Mouse (Mus musculus) thymus, adult 2 months (tissue): ENCODE results near the gene Daam2. TPM values are rescaled to one million over a fixed set of nuclear protein-coding genes. Genes with fewer than 3 reads are reported as not detected.

Source experiments
- DNase-seq: peaks from one replicate; pipeline ENCODE4 v3.0.0; 2021
- H3K27ac ChIP-seq: fragments of 200-500 bp; 2 replicates; pipeline ENCODE4 v1.5.1; 2012; ENCODE audit warnings: low read length, control low read depth; ENCODE audit not compliant: control insufficient read depth, insufficient read depth
- H3K27me3 ChIP-seq: fragments of 200-500 bp; 2 replicates; pipeline ENCODE4 v1.6.1; 2012; ENCODE audit warnings: mild to moderate bottlenecking, low read length, moderate library complexity, mixed read lengths; ENCODE audit not compliant: control insufficient read depth, insufficient read depth
- H3K36me3 ChIP-seq: fragments of 200-500 bp; 2 replicates; pipeline ENCODE4 v1.6.1; 2012; ENCODE audit warnings: mild to moderate bottlenecking, low read length, moderate library complexity; ENCODE audit not compliant: control insufficient read depth, insufficient read depth
- H3K4me1 ChIP-seq: fragments of 200-500 bp; replicated peaks from 2 replicates; pipeline ENCODE4 v1.6.1; 2012; ENCODE audit warnings: low read length; ENCODE audit not compliant: control insufficient read depth, insufficient read depth
- H3K4me3 ChIP-seq: fragments of 200-500 bp; 2 replicates; pipeline ENCODE4 v1.5.1; 2012; ENCODE audit warnings: mild to moderate bottlenecking, low read length, control low read depth, moderate library complexity; ENCODE audit not compliant: control insufficient read depth, insufficient read depth
- CTCF ChIP-seq: fragments of 200-500 bp; IDR thresholded peaks from 2 replicates; pipeline ENCODE4 v1.5.1; 2012; ENCODE audit warnings: mild to moderate bottlenecking, control low read depth, low read length, moderate library complexity, borderline replicate concordance; ENCODE audit not compliant: control insufficient read depth, poor library complexity, insufficient read depth; ENCODE audit errors: extremely low read depth
- POLR2A ChIP-seq: fragments of 200-500 bp; IDR thresholded peaks from 2 replicates; pipeline ENCODE4 v1.6.1; 2012; ENCODE audit warnings: mild to moderate bottlenecking, low read length, control low read depth, moderate library complexity; ENCODE audit not compliant: control insufficient read depth, poor library complexity, insufficient read depth; ENCODE audit errors: extremely low read depth
- WGBS: fragments of 180-500 bp; shearing (Covaris S2); methylation state at CpG from one replicate; pipeline ENCODE4 v1.1.7; 2018; 5-methylcytosine and 5-hydroxymethylcytosine counted together
- polyA plus RNA-seq: library from polyadenylated mRNA; depleted of rRNA; stranded (reverse); fragments of >200 nt; gene quantifications from 2 replicates; pipeline ENCODE4 v1.2.3, GENCODE M21; 2012

The Daam2 gene
- polyA plus RNA-seq, 1 experiment = 0.62 TPM

- Histone ChIP-seq H3K27ac (no peak overlapping the region), H3K4me1 (no peaks in the 10 kb centered on the region), H3K36me3 (no peaks in the 10 kb centered on the region), H3K4me3 (no peak overlapping the region), H3K27me3 (no peaks in the 10 kb centered on the region)
- 44% methylated on average over 6 of the region's 6 CpGs for WGBS
- DNase-seq = no peak
- TF ChIP-seq CTCF (no peak), POLR2A (no peak)
Observed at GRCm38 (mm10) chr17:49503246-49503900, 60.8 kb downstream of the Daam2 start.

GRCm38 (mm10) chr17:49500234-49500633 lies 63.9 kb downstream of the Daam2 start:
- WGBS = 79% methylated on average over 2 of the region's 2 CpGs
- TF ChIP-seq CTCF (no peak), POLR2A (no peak)
- Histone ChIP-seq H3K4me3 (no peak overlapping the region), H3K27me3 (no peaks in the 10 kb centered on the region), H3K36me3 (no peaks in the 10 kb centered on the region), H3K4me1 (no peaks in the 10 kb centered on the region), H3K27ac (no peak overlapping the region)
- DNase-seq = no peak

- no peak for DNase-seq
- H3K4me1 ChIP-seq = no peaks in the 10 kb centered on the region
- WGBS = 93% methylated on average over 2 of the region's 2 CpGs
- no peak overlapping the region for H3K4me3 ChIP-seq
- H3K27me3 ChIP-seq = no peaks in the 10 kb centered on the region
- H3K27ac ChIP-seq = no peak overlapping the region
- TF ChIP-seq CTCF = no peak
- TF ChIP-seq POLR2A = no peak
- no peaks in the 10 kb centered on the region for H3K36me3 ChIP-seq
Observed at GRCm38 (mm10) chr17:49499635-49500034, 64.5 kb downstream of the Daam2 start.

- no peak for DNase-seq
- 89% methylated on average over 3 of the region's 3 CpGs for WGBS
- TF ChIP-seq CTCF = no peak
- TF ChIP-seq POLR2A = no peak
Observed at GRCm38 (mm10) chr17:49498169-49498568, 66.0 kb downstream of the Daam2 start.

GRCm38 (mm10) chr17:49493276-49493675 lies 70.9 kb downstream of the Daam2 start:
- H3K27me3 ChIP-seq = no peaks in the 10 kb centered on the region
- H3K27ac ChIP-seq = no peak overlapping the region
- WGBS = 93% methylated on average over 4 of the region's 4 CpGs
- H3K36me3 ChIP-seq = no peaks in the 10 kb centered on the region
- H3K4me1 ChIP-seq = no peaks in the 10 kb centered on the region
- no peak for DNase-seq
- TF ChIP-seq CTCF = no peak
- no peak for TF ChIP-seq POLR2A
- H3K4me3 ChIP-seq = no peak overlapping the region

More at GRCm38 (mm10) chr17:49498169-49498568, 66.0 kb downstream of the Daam2 start:
- Histone ChIP-seq H3K4me3 (no peak overlapping the region), H3K27me3 (no peaks in the 10 kb centered on the region), H3K4me1 (no peaks in the 10 kb centered on the region), H3K27ac (no peak overlapping the region), H3K36me3 (no peaks in the 10 kb centered on the region)

GRCm38 (mm10) chr17:49489098-49489497 lies 75.0 kb downstream of the Daam2 start:
- Histone ChIP-seq H3K36me3 (no peaks in the 10 kb centered on the region), H3K4me1 (no peaks in the 10 kb centered on the region), H3K27ac (no peak overlapping the region), H3K27me3 (no peaks in the 10 kb centered on the region), H3K4me3 (no peak overlapping the region)
- no peak for DNase-seq
- TF ChIP-seq POLR2A (no peak), CTCF (no peak)
- WGBS = 66% methylated on average over 5 of the region's 5 CpGs
